Mouse (Mus musculus) heart, embryonic 16.5 days (tissue): ENCODE results near the gene Hnrnpa1. TPM values are rescaled to one million over a fixed set of nuclear protein-coding genes. Genes with fewer than 3 reads are reported as not detected.

Experiments
- ATAC-seq: fragments of 200-750 bp; cut with Nextera tagmentation; replicated peaks from 2 replicates; pipeline ENCODE4 v1.8.0; 2017; ENCODE audit warnings: moderate number of reproducible peaks; ENCODE audit not compliant: insufficient read depth, low FRiP score; ENCODE audit errors: extremely low read depth
- H3K27ac ChIP-seq: fragments of 300-500 bp; sonication (generic); 2 replicates; pipeline ENCODE4 v1.5.1; 2014; ENCODE audit warnings: mild to moderate bottlenecking, low read length, control low read depth, moderate library complexity
- H3K27me3 ChIP-seq: fragments of 300-500 bp; sonication (generic); 2 replicates; pipeline ENCODE4 v1.6.1; 2014; ENCODE audit warnings: low read length, mixed read lengths; ENCODE audit not compliant: control insufficient read depth, insufficient read depth
- H3K36me3 ChIP-seq: fragments of 300-500 bp; sonication (generic); 2 replicates; pipeline ENCODE4 v1.6.1; 2014; ENCODE audit not compliant: control insufficient read depth, insufficient read depth
- H3K4me1 ChIP-seq: fragments of 300-500 bp; sonication (generic); 2 replicates; pipeline ENCODE4 v1.6.1; 2014; ENCODE audit warnings: low read length, mixed read lengths; ENCODE audit not compliant: control insufficient read depth, insufficient read depth
- H3K4me2 ChIP-seq: fragments of 300-500 bp; sonication (generic); 2 replicates; pipeline ENCODE4 v1.6.1; 2014; ENCODE audit warnings: low read depth, mild to moderate bottlenecking, control low read depth, low read length
- H3K4me3 ChIP-seq: fragments of 300-500 bp; sonication (generic); 2 replicates; pipeline ENCODE4 v1.5.1; 2014; ENCODE audit warnings: mild to moderate bottlenecking, control low read depth, low read length
- H3K9ac ChIP-seq: fragments of 300-500 bp; sonication (generic); 2 replicates; pipeline ENCODE4 v1.6.1; 2014; ENCODE audit warnings: low read length, control low read depth
- H3K9me3 ChIP-seq: fragments of 300-500 bp; sonication (generic); replicated peaks from 2 replicates; pipeline ENCODE4 v1.6.1; 2016; ENCODE audit warnings: low read length; ENCODE audit not compliant: control insufficient read depth
- WGBS: fragments of 180-500 bp; shearing (Covaris S2); extraction: QIAGEN DNeasy Blood & Tissue Kit; methylation state at CpG from one replicate; pipeline ENCODE4 v1.1.7; 2014; 5-methylcytosine and 5-hydroxymethylcytosine counted together
- polyA plus RNA-seq: library from polyadenylated mRNA; unstranded; fragments of >200 nt; fragmentation: Nextera tagmentation; extraction: Ambion mirVana; gene quantifications from 2 replicates; pipeline ENCODE4 v1.2.1, GENCODE M21; 2015

Hnrnpa1 gene
- polyA plus RNA-seq: 344 and 353 TPM in 2 replicates

DNA sequence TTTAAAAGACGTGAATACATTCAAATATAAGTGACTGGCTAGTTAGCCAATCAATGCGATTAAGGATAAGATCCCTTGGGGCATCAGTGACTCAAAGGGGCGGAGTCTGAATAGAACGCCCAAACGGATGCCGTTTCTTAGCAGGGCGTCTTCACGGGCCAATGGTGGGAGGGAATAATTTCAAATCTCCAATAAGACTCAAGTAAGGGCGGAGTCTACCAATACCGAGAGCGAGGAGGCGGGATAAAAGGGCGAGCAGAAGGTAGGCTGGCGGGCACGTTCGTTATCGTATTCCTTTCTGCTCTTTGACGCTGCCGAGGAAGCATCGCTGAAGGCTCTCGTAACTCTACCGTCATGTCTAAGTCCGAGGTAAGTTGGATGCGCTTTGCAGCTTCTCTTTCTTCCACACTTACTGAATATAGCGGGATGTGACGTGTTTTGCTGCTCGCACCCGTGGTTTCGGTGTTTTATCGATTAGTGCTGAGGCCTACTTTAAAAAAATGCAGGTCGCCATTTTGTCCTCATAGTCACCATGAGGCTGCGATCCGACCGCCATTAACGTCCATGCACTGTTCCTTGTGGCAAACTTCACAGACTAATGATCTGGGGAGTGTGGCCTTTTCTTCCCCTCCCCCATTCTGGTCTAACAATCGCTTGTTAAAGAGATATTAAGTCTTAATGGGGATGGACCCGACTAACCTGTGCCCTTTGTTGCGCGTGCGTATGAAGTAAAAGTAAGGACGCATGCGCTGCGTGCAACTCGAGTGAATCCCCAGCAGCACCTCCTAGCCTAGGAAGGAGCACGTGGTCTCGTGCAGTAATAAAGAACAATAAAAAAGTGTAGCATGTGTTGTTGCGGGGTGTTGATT is at the start of gene Hnrnpa1:
TSS of gene Hnrnpa1 (plus strand) at position 273 of the 869 bp plus-strand sequence.
- H3K36me3 ChIP-seq: peaks cover 33% of the 10 kb centered on the region
- peak; percentile 90 for ATAC-seq
- peak within 1 kb of the TSS; percentile 83 for H3K9ac ChIP-seq
- WGBS: under 1% methylated on average over 47 of the region's 47 CpGs
- peak within 1 kb of the TSS; percentile 75 for H3K4me3 ChIP-seq
- H3K9me3 ChIP-seq: no peaks in the 10 kb centered on the region
- H3K4me2 ChIP-seq: peak within 1 kb of the TSS; percentile 86
- H3K27ac ChIP-seq: peak within 1 kb of the TSS; percentile 98
- no peaks in the 10 kb centered on the region for H3K27me3 ChIP-seq
- peaks cover 35% of the 10 kb centered on the region for H3K4me1 ChIP-seq

DNA sequence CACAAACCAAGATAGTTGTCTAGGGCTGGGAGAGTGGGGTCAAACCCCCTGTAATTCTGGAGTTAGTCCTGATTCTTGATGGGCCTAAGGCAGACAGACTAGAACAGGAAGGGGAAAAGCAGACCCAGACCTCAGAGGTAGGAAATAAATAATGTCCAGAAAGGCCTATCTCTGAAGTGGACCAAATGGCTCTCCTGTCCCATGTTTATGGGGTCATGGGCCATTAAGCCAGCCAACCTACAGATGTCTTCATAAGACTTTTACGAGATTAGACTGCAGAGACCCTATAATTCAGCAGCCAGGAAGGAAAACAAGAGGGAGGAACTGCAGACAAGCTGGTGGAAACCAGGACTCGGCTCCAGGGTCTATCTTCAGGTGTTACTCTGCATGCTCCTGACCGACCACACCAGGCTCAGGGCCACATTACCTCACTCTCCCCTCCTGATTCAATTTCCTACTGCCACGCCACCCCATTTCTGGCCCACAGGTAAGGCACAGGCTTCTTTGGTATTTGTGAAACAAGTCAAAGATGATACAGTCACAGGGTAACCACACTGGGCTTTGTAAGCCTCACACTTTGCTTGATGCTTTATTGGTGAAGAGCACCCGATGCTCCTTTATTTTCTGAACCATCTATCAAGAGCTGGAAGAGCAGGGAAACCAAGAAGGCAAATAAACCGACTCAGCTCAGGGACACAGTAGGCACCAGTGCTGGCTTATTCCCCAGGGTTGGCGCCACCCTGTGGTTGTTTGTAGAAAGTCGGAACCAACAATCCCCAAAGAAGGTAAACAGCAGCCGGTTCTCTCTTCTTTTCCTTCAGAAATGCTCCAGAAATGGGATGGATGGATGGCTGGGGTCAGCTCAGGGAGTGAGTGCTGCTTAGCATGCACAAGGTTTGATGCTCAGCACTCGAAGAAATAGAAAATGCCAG is 49.4 kb upstream of the Hnrnpa1 start:
- Histone ChIP-seq H3K36me3 (peaks cover 9% of the 10 kb centered on the region; the same call in 1 of the 2 replicates), H3K9ac (no peak overlapping the region), H3K27me3 (no peaks in the 10 kb centered on the region), H3K27ac (no peak overlapping the region), H3K4me3 (no peak overlapping the region), H3K4me2 (no peak overlapping the region), H3K4me1 (peaks cover 3% of the 10 kb centered on the region; the same call in 1 of the 2 replicates), H3K9me3 (no peaks in the 10 kb centered on the region)
- 68% methylated on average over 10 of the region's 10 CpGs for WGBS
- no peak for ATAC-seq

DNA sequence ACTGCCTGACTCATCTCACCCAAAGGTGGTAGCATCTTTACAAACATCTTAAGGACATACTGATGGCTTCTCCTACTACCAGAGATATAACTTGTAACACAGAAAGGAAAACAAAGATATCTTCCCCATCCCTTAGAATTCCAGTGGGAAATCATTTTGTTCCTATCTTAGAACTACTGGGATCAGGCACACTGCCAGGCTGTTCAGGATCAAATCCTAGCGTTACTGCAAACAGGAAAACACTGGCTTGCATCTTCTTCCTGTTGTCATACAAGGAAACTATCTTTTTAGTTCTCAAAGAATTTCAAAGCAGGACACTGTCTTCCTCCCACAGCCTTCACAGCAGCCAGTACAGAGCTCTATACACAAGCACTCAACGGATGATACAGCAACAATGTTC is 46.6 kb upstream of the Hnrnpa1 start:
- WGBS: 58% methylated on average over 2 of the region's 2 CpGs
- Histone ChIP-seq H3K4me3 (no peak overlapping the region), H3K4me2 (no peak overlapping the region), H3K27ac (no peak overlapping the region), H3K4me1 (peaks cover 5% of the 10 kb centered on the region; the same call in 1 of the 2 replicates), H3K27me3 (no peaks in the 10 kb centered on the region), H3K9ac (no peak overlapping the region), H3K9me3 (no peaks in the 10 kb centered on the region), H3K36me3 (peaks cover 24% of the 10 kb centered on the region; the same call in 1 of the 2 replicates)
- no peak for ATAC-seq

DNA sequence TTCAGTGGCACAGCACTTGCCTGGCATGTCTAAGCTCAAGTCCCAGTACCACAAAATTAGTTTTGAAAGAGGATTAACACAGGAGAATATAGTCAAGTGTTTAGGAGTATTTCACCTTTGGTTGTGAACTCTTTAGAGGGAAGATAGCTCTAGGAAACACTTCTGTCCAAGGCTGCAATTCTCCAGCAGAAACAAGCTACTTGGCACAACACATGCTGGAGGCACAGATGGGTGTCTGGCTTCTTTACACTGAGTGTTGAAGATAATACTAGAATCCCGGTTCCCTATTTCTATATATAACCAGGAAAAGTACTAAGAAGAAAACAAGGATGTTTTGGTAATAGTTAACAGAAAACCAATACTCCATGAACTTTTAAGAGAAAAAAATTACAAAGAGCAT is 43.4 kb upstream of the Hnrnpa1 start:
- H3K9me3 ChIP-seq: no peaks in the 10 kb centered on the region
- H3K9ac ChIP-seq: no peak overlapping the region
- 25% methylated on average over 1 of the region's 1 CpGs for WGBS
- no peaks in the 10 kb centered on the region for H3K27me3 ChIP-seq
- no peak overlapping the region for H3K27ac ChIP-seq
- ATAC-seq: no peak
- H3K4me1 ChIP-seq: peaks cover 17% of the 10 kb centered on the region
- peaks cover 34% of the 10 kb centered on the region for H3K36me3 ChIP-seq
- H3K4me3 ChIP-seq: no peak overlapping the region
- no peak overlapping the region for H3K4me2 ChIP-seq

DNA sequence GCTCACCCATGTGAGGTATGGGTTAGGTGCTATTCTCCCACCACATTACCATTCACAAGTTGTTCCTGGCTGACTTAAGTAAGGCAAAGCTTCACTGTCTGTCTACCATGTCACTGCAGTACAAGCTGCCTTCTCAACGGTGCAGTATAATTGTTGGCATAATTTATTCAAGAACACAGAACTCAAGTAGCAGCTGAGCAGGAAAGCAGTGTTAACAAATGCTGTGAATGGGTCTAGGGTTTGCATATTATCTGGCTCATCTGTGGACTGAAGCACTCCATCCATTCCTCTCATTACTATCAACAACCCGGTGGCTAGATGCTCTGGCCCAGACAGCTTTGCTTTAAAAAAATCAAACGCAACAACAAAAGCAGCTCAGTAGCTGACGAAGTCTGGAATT is 42.4 kb upstream of the Hnrnpa1 start:
- H3K36me3 ChIP-seq: peaks cover 31% of the 10 kb centered on the region
- H3K4me3 ChIP-seq: no peak overlapping the region
- H3K4me2 ChIP-seq: no peak overlapping the region
- no peaks in the 10 kb centered on the region for H3K27me3 ChIP-seq
- no peak overlapping the region for H3K9ac ChIP-seq
- H3K9me3 ChIP-seq: no peaks in the 10 kb centered on the region
- WGBS: 75% methylated on average over 4 of the region's 4 CpGs
- peaks cover 26% of the 10 kb centered on the region for H3K4me1 ChIP-seq
- no peak for ATAC-seq
- no peak overlapping the region for H3K27ac ChIP-seq

DNA sequence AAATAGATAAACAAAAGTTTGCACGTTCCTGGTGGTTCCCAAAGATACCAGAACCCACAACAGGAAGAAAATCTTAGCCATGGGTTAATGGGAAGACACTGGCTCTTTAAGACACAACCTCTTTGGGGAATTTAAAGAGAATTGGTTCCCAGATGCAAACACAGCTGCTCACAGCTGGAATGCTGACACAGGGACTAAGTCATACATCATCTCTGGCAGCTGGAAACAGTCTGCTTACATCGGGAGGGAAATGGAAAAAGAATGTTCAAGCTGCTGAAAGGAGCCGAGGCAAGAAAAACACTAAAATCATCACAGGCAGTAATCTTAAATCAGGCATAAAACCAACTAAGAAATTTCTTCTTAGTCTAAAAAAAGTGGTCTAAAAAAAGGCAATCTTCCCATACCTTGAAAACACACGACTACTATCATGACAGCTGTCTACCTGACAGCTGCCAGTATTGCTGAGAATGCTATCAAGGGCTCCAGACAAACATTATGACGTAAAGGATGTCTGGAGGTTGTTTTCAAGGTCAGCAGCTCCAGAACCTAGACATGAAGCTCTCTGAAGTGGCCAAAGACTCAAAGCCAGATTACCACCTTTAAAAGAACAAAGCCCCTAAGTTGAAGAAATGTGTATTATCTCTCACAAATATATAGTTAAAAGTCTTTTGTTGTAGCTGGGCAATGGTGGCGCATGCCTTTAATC is 38.0 kb upstream of the Hnrnpa1 start:
- 0 out of 2 replicates have a peak, but pooled peaks have one; percentile 20 for ATAC-seq
- H3K36me3 ChIP-seq: peaks cover 40% of the 10 kb centered on the region
- no peak overlapping the region for H3K4me2 ChIP-seq
- no peaks in the 10 kb centered on the region for H3K9me3 ChIP-seq
- H3K27ac ChIP-seq: peak overlapping the region; percentile 82
- H3K4me3 ChIP-seq: no peak overlapping the region
- 28% methylated on average over 6 of the region's 6 CpGs for WGBS
- no peaks in the 10 kb centered on the region for H3K27me3 ChIP-seq
- H3K4me1 ChIP-seq: peaks cover 23% of the 10 kb centered on the region
- H3K9ac ChIP-seq: no peak overlapping the region

DNA sequence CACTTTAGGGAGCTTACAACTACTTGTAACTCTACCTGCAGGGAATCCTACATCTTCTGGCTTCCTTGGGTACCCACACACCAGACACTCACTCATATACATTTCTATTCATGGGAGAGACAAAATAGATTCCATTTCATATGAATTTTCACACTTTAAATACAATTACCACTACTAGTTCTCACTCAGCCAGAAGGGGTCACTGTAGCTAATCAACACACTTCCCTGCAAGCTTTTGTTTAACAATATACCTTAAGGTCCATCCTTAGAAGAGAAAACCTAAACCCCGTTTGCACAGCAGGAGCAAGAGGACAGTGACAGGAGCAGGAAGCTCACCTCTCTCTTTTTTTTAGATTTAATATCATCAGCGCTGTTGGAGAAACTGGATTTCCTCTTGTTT is 35.1 kb upstream of the Hnrnpa1 start:
- no peak for ATAC-seq

DNA sequence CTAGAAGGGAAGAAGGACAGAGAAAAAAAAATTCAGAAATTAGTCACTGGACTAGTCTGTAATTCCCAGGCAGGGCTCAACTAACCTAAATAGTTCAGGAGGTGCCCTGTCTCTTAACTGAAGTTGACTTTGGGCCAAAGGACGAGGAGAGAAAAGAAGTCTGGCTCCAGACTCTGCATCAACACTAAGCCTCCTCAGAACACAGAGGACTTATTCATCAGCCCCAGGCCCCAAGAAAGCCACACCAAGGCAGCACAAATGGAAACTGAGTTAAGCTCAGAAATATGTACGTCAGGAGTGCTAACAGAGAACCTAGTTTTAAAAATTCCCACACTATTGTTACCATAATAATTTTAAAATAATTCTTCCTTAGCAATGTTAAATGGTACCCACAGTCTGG is 26.1 kb upstream of the Hnrnpa1 start:
- no peak for ATAC-seq
- Histone ChIP-seq H3K27me3 (no peaks in the 10 kb centered on the region), H3K27ac (peak overlapping the region; percentile 78), H3K4me1 (peaks cover 23% of the 10 kb centered on the region), H3K4me2 (peak overlapping the region; percentile 58), H3K4me3 (peak overlapping the region; percentile 35), H3K36me3 (peaks cover 25% of the 10 kb centered on the region), H3K9me3 (no peaks in the 10 kb centered on the region), H3K9ac (peak overlapping the region; percentile 59)
- WGBS: 18% methylated on average over 2 of the region's 2 CpGs

More for the DNA sequence above, 35.1 kb upstream of the Hnrnpa1 start:
- H3K27me3 ChIP-seq: no peaks in the 10 kb centered on the region
- no peaks in the 10 kb centered on the region for H3K9me3 ChIP-seq
- H3K36me3 ChIP-seq: peaks cover 38% of the 10 kb centered on the region
- WGBS: 61% methylated on average over 2 of the region's 2 CpGs
- no peak overlapping the region for H3K27ac ChIP-seq
- peaks cover 21% of the 10 kb centered on the region for H3K4me1 ChIP-seq
- H3K4me3 ChIP-seq: no peak overlapping the region
- no peak overlapping the region for H3K9ac ChIP-seq
- no peak overlapping the region for H3K4me2 ChIP-seq
